Mouse (Mus musculus): ENCODE results near the gene Tmem185a. TPM values are rescaled to one million over a fixed set of nuclear protein-coding genes. Genes with fewer than 3 reads are reported as not detected.
"Not testable (repeated sequence)": the region's sequence is repeated elsewhere in the genome, so short reads cannot be mapped to it uniquely, and the experiment has no call there.

Tmem185a gene
- 48.7 and 51.6 TPM in 2 replicates for polyA plus RNA-seq (2014; fragmentation: Nextera tagmentation; extraction: Ambion mirVana)

GRCm38 (mm10) chrX:70476792-70477776 lies at the start of gene Tmem185a:
TSS of gene Tmem185a (minus strand) at chrX:70477180.
- H3K9ac ChIP-seq (ENCODE audit: low read length) = peak within 1 kb of the TSS; percentile 57
- DNase-seq (ENCODE audit: low spot score) (peak; percentile 82), ATAC-seq (ENCODE audit: insufficient read depth, low FRiP score, low TSS enrichment) (peak; percentile 87)
- H3K4me1 ChIP-seq (ENCODE audit: control insufficient read depth, insufficient read depth, low read length) = 0 out of 2 replicates have a peak, but pooled peaks cover 8% of the 10 kb centered on the region
- no peaks in the 10 kb centered on the region for H3K9me3 ChIP-seq (ENCODE audit: control insufficient read depth, low read length)
- peak within 1 kb of the TSS; percentile 69 for H3K27ac ChIP-seq (ENCODE audit: low read depth, low read length)
- 17% methylated on average over 29 of the region's 42 CpGs for WGBS
- H3K4me3 ChIP-seq (ENCODE audit: low read depth, low read length) = peak within 1 kb of the TSS; percentile 44
- no peaks in the 10 kb centered on the region for H3K36me3 ChIP-seq (ENCODE audit: control insufficient read depth, insufficient read depth, low read length)
- H3K27me3 ChIP-seq (ENCODE audit: control insufficient read depth, insufficient read depth, low read length) = no peaks in the 10 kb centered on the region
- peak within 1 kb of the TSS; percentile 45 for H3K4me2 ChIP-seq (ENCODE audit: low read depth)

GRCm38 (mm10) chrX:70514413-70514812 lies 37.4 kb upstream of the Tmem185a start:
- H3K27ac ChIP-seq (ENCODE audit: low read depth, low read length); H3K4me3 ChIP-seq (ENCODE audit: low read depth, low read length); H3K9me3 ChIP-seq (ENCODE audit: control insufficient read depth, low read length); H3K9ac ChIP-seq (ENCODE audit: low read length); DNase-seq (ENCODE audit: low spot score); ATAC-seq (ENCODE audit: insufficient read depth, low FRiP score, low TSS enrichment); H3K4me2 ChIP-seq (ENCODE audit: low read depth); H3K4me1 ChIP-seq (ENCODE audit: control insufficient read depth, insufficient read depth, low read length); H3K27me3 ChIP-seq (ENCODE audit: control insufficient read depth, insufficient read depth, low read length); H3K36me3 ChIP-seq (ENCODE audit: control insufficient read depth, insufficient read depth, low read length): not testable (repeated sequence)
- 73% methylated on average over 3 of the region's 3 CpGs for WGBS

- not testable (repeated sequence) for H3K27me3 ChIP-seq (ENCODE audit: control insufficient read depth, insufficient read depth, low read length); H3K9ac ChIP-seq (ENCODE audit: low read length); ATAC-seq (ENCODE audit: insufficient read depth, low FRiP score, low TSS enrichment); H3K4me2 ChIP-seq (ENCODE audit: low read depth); H3K4me3 ChIP-seq (ENCODE audit: low read depth, low read length); H3K27ac ChIP-seq (ENCODE audit: low read depth, low read length); DNase-seq (ENCODE audit: low spot score); H3K36me3 ChIP-seq (ENCODE audit: control insufficient read depth, insufficient read depth, low read length); H3K4me1 ChIP-seq (ENCODE audit: control insufficient read depth, insufficient read depth, low read length); H3K9me3 ChIP-seq (ENCODE audit: control insufficient read depth, low read length)
- WGBS = no CpG with 5 or more reads among the region's 1 CpGs
Observed at GRCm38 (mm10) chrX:70487328-70487727, 10.3 kb upstream of the Tmem185a start.

GRCm38 (mm10) chrX:70482154-70482553 lies 5.2 kb upstream of the Tmem185a start:
- DNase-seq (ENCODE audit: low spot score) (no peak), ATAC-seq (ENCODE audit: insufficient read depth, low FRiP score, low TSS enrichment) (no peak)
- H3K4me2 ChIP-seq (ENCODE audit: low read depth) = no peak overlapping the region
- no peak overlapping the region for H3K27ac ChIP-seq (ENCODE audit: low read depth, low read length)
- H3K36me3 ChIP-seq (ENCODE audit: control insufficient read depth, insufficient read depth, low read length) = no peaks in the 10 kb centered on the region
- no peaks in the 10 kb centered on the region for H3K4me1 ChIP-seq (ENCODE audit: control insufficient read depth, insufficient read depth, low read length)
- H3K9me3 ChIP-seq (ENCODE audit: control insufficient read depth, low read length) = no peaks in the 10 kb centered on the region
- H3K9ac ChIP-seq (ENCODE audit: low read length) = no peak overlapping the region
- 51% methylated on average over 2 of the region's 2 CpGs for whole genome bisulfite sequencing
- H3K4me3 ChIP-seq (ENCODE audit: low read depth, low read length) = no peak overlapping the region
- no peaks in the 10 kb centered on the region for H3K27me3 ChIP-seq (ENCODE audit: control insufficient read depth, insufficient read depth, low read length)

- 0 out of 2 replicates have a peak, but pooled peaks cover 8% of the 10 kb centered on the region for H3K4me1 ChIP-seq (ENCODE audit: control insufficient read depth, insufficient read depth, low read length)
- no peaks in the 10 kb centered on the region for H3K27me3 ChIP-seq (ENCODE audit: control insufficient read depth, insufficient read depth, low read length)
- H3K9me3 ChIP-seq (ENCODE audit: control insufficient read depth, low read length) = no peaks in the 10 kb centered on the region
- no peak overlapping the region for H3K4me3 ChIP-seq (ENCODE audit: low read depth, low read length)
- WGBS = 57% methylated on average over 5 of the region's 5 CpGs
- no peak overlapping the region for H3K4me2 ChIP-seq (ENCODE audit: low read depth)
- no peak overlapping the region for H3K27ac ChIP-seq (ENCODE audit: low read depth, low read length)
- H3K36me3 ChIP-seq (ENCODE audit: control insufficient read depth, insufficient read depth, low read length) = no peaks in the 10 kb centered on the region
- no peak for DNase-seq (ENCODE audit: low spot score)
- no peak overlapping the region for H3K9ac ChIP-seq (ENCODE audit: low read length)
- no peak for ATAC-seq (ENCODE audit: insufficient read depth, low FRiP score, low TSS enrichment)
Observed at GRCm38 (mm10) chrX:70478701-70479100, 1.7 kb upstream of the Tmem185a start.

- no peaks in the 10 kb centered on the region for H3K9me3 ChIP-seq (ENCODE audit: control insufficient read depth, low read length)
- 68% methylated on average over 3 of the region's 3 CpGs for WGBS
- no peaks in the 10 kb centered on the region for H3K36me3 ChIP-seq (ENCODE audit: control insufficient read depth, insufficient read depth, low read length)
- H3K27ac ChIP-seq (ENCODE audit: low read depth, low read length) = no peak overlapping the region
- H3K27me3 ChIP-seq (ENCODE audit: control insufficient read depth, insufficient read depth, low read length) = no peaks in the 10 kb centered on the region
- ATAC-seq (ENCODE audit: insufficient read depth, low FRiP score, low TSS enrichment) (no peak), DNase-seq (ENCODE audit: low spot score) (no peak)
- peak overlapping the region; percentile 45 for H3K4me2 ChIP-seq (ENCODE audit: low read depth)
- H3K9ac ChIP-seq (ENCODE audit: low read length) = no peak overlapping the region
- 0 out of 2 replicates have a peak, but pooled peaks cover 8% of the 10 kb centered on the region for H3K4me1 ChIP-seq (ENCODE audit: control insufficient read depth, insufficient read depth, low read length)
- H3K4me3 ChIP-seq (ENCODE audit: low read depth, low read length) = no peak overlapping the region
Observed at GRCm38 (mm10) chrX:70475215-70475765, 1.7 kb downstream of the Tmem185a start.

GRCm38 (mm10) chrX:70466897-70467296 lies 10.1 kb downstream of the Tmem185a start:
- H3K4me1 ChIP-seq (ENCODE audit: control insufficient read depth, insufficient read depth, low read length) = no peaks in the 10 kb centered on the region
- H3K9ac ChIP-seq (ENCODE audit: low read length) = no peak overlapping the region
- DNase-seq (ENCODE audit: low spot score) (no peak), ATAC-seq (ENCODE audit: insufficient read depth, low FRiP score, low TSS enrichment) (no peak)
- 32% methylated on average over 1 of the region's 1 CpGs for WGBS
- no peak overlapping the region for H3K4me3 ChIP-seq (ENCODE audit: low read depth, low read length)
- H3K9me3 ChIP-seq (ENCODE audit: control insufficient read depth, low read length) = no peaks in the 10 kb centered on the region
- H3K4me2 ChIP-seq (ENCODE audit: low read depth) = no peak overlapping the region
- H3K27me3 ChIP-seq (ENCODE audit: control insufficient read depth, insufficient read depth, low read length) = no peaks in the 10 kb centered on the region
- H3K36me3 ChIP-seq (ENCODE audit: control insufficient read depth, insufficient read depth, low read length) = no peaks in the 10 kb centered on the region
- no peak overlapping the region for H3K27ac ChIP-seq (ENCODE audit: low read depth, low read length)

GRCm38 (mm10) chrX:70465489-70465888 lies 11.5 kb downstream of the Tmem185a start:
- Histone ChIP-seq H3K9ac (ENCODE audit: low read length) (no peak overlapping the region), H3K4me3 (ENCODE audit: low read depth, low read length) (no peak overlapping the region), H3K27ac (ENCODE audit: low read depth, low read length) (no peak overlapping the region), H3K9me3 (ENCODE audit: control insufficient read depth, low read length) (no peaks in the 10 kb centered on the region), H3K27me3 (ENCODE audit: control insufficient read depth, insufficient read depth, low read length) (no peaks in the 10 kb centered on the region), H3K4me2 (ENCODE audit: low read depth) (no peak overlapping the region), H3K36me3 (ENCODE audit: control insufficient read depth, insufficient read depth, low read length) (no peaks in the 10 kb centered on the region), H3K4me1 (ENCODE audit: control insufficient read depth, insufficient read depth, low read length) (no peaks in the 10 kb centered on the region)
- DNase-seq (ENCODE audit: low spot score) (no peak), ATAC-seq (ENCODE audit: insufficient read depth, low FRiP score, low TSS enrichment) (no peak)
- WGBS = 70% methylated on average over 2 of the region's 2 CpGs
